Mouse (Mus musculus): ENCODE measurements at regions not wholly inside any gene's neighbourhood (a gene's known extent, or its start where the extent isn't known, plus 50 kb on each side); places are given as distances from the start of the nearest gene placed in this dataset.

GRCm38 (mm10) chr12:110027976-110028375 lies 250.9 kb upstream of the Dio3 start:
- no peaks in the 10 kb centered on the region for H3K27me3 ChIP-seq (ENCODE audit: control insufficient read depth, insufficient read depth, low read length)
- no peak overlapping the region for H3K4me3 ChIP-seq (ENCODE audit: low read depth, low read length)
- no peak overlapping the region for H3K9ac ChIP-seq (replicated peaks; ENCODE audit: low read depth, low read length)
- H3K4me2 ChIP-seq (ENCODE audit: low read depth, low read length), result no peak overlapping the region
- 60% methylated on average over 12 of the region's 12 CpGs for WGBS
- peaks cover 4% of the 10 kb centered on the region; the same call in 1 of the 2 replicates for H3K4me1 ChIP-seq (ENCODE audit: control insufficient read depth, insufficient read depth, low read length)
- H3K9me3 ChIP-seq (ENCODE audit: control insufficient read depth, low read length), result no peaks in the 10 kb centered on the region
- no peak for ATAC-seq (ENCODE audit: low read depth)
- no peaks in the 10 kb centered on the region for H3K36me3 ChIP-seq (ENCODE audit: control insufficient read depth, insufficient read depth, low read length)
- no peak overlapping the region for H3K27ac ChIP-seq (ENCODE audit: low read depth, low read length)

DNA sequence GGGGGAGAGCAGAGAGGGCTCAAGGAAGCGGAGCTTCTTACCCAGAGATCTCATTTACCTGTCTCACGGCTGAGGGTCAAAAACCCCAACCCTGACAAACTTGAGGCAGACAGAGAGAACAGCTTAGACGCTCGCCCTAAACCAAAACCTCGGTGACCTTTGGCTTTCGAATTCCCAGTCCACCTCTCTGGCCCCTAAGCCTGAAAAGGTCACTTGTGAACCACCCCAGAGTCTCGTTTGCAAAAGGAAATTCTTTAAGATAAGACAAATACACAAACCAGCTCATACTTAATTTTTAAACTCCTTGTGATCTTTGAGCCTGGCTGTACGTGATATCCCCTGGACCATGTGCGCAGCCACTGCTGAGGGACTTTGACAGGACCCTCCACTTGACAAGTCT lies 250.2 kb upstream of the Dio3 start:
- H3K4me1 ChIP-seq (ENCODE audit: control insufficient read depth, insufficient read depth, low read length), result peaks cover 4% of the 10 kb centered on the region; the same call in 1 of the 2 replicates
- H3K36me3 ChIP-seq (ENCODE audit: control insufficient read depth, insufficient read depth, low read length), result no peaks in the 10 kb centered on the region
- WGBS, result 79% methylated on average over 9 of the region's 9 CpGs
- H3K9me3 ChIP-seq (ENCODE audit: control insufficient read depth, low read length), result no peaks in the 10 kb centered on the region
- no peaks in the 10 kb centered on the region for H3K27me3 ChIP-seq (ENCODE audit: control insufficient read depth, insufficient read depth, low read length)
- no peak overlapping the region for H3K9ac ChIP-seq (replicated peaks; ENCODE audit: low read depth, low read length)
- H3K27ac ChIP-seq (ENCODE audit: low read depth, low read length), result no peak overlapping the region
- no peak overlapping the region for H3K4me2 ChIP-seq (ENCODE audit: low read depth, low read length)
- ATAC-seq (ENCODE audit: low read depth), result no peak
- H3K4me3 ChIP-seq (ENCODE audit: low read depth, low read length), result no peak overlapping the region

- 58% methylated on average over 6 of the region's 6 CpGs for WGBS
- no peaks in the 10 kb centered on the region for H3K27me3 ChIP-seq (ENCODE audit: control insufficient read depth, insufficient read depth, low read length)
- no peaks in the 10 kb centered on the region for H3K9me3 ChIP-seq (ENCODE audit: control insufficient read depth, low read length)
- H3K4me1 ChIP-seq (ENCODE audit: control insufficient read depth, insufficient read depth, low read length), result peaks cover 4% of the 10 kb centered on the region; the same call in 1 of the 2 replicates
- ATAC-seq (ENCODE audit: low read depth), result no peak
- no peak overlapping the region for H3K9ac ChIP-seq (replicated peaks; ENCODE audit: low read depth, low read length)
- no peak overlapping the region for H3K4me3 ChIP-seq (ENCODE audit: low read depth, low read length)
- H3K27ac ChIP-seq (ENCODE audit: low read depth, low read length), result no peak overlapping the region
- H3K4me2 ChIP-seq (ENCODE audit: low read depth, low read length), result no peak overlapping the region
- no peaks in the 10 kb centered on the region for H3K36me3 ChIP-seq (ENCODE audit: control insufficient read depth, insufficient read depth, low read length)
These were observed 247.5 kb upstream of the Dio3 start for GRCm38 (mm10) chr12:110031326-110031725.

DNA sequence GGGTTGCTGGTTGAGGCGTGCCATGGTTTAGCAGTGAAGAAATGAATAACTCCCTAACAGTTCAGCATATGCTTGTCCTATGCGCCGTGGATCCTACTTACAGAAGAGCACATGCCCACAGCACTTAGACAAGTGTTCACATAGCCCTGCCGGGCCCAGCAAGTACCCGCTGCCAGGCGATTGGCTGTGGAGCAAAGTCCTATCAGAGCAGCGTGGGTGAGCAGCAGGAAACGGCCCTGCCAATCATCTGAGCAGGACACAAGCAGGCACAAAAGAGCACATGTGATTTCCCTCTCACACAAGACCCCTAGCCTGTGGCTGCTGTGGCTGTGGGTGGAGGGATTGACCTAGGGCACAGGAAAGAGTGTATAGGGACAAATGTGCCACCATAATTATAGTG lies 243.7 kb upstream of the Dio3 start:
- Histone ChIP-seq H3K4me3 (ENCODE audit: low read depth, low read length) (no peak overlapping the region), H3K27ac (ENCODE audit: low read depth, low read length) (no peak overlapping the region), H3K4me1 (ENCODE audit: control insufficient read depth, insufficient read depth, low read length) (no peaks in the 10 kb centered on the region), H3K36me3 (ENCODE audit: control insufficient read depth, insufficient read depth, low read length) (no peaks in the 10 kb centered on the region), H3K27me3 (ENCODE audit: control insufficient read depth, insufficient read depth, low read length) (no peaks in the 10 kb centered on the region), H3K4me2 (ENCODE audit: low read depth, low read length) (no peak overlapping the region), H3K9ac (replicated peaks; ENCODE audit: low read depth, low read length) (no peak overlapping the region), H3K9me3 (ENCODE audit: control insufficient read depth, low read length) (no peaks in the 10 kb centered on the region)
- ATAC-seq (ENCODE audit: low read depth), result no peak
- WGBS, result 86% methylated on average over 8 of the region's 8 CpGs

DNA sequence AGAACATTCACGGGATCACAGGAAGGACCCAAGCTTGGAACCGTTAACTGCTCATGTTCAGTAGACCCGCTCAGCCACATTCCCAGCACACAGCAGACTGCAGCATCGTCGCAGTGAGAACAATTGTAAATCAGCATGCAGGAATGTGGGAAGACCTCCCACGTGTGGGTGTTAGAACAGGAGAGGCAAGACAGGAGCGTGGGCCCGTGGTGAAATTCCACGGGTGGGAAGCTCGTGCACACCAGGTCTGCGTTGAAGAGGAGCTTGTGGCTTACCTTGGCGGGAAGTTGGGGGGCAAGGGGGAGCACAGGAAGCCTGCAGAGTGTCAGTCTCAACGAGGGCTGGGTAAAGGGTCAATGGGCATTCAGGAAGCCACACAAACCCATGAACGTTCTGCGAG lies 238.2 kb upstream of the Dio3 start:
- H3K4me2 ChIP-seq (ENCODE audit: low read depth, low read length), result no peak overlapping the region
- no peaks in the 10 kb centered on the region for H3K27me3 ChIP-seq (ENCODE audit: control insufficient read depth, insufficient read depth, low read length)
- no peaks in the 10 kb centered on the region for H3K9me3 ChIP-seq (ENCODE audit: control insufficient read depth, low read length)
- H3K4me3 ChIP-seq (ENCODE audit: low read depth, low read length), result no peak overlapping the region
- ATAC-seq (ENCODE audit: low read depth), result no peak
- no peak overlapping the region for H3K27ac ChIP-seq (ENCODE audit: low read depth, low read length)
- 68% methylated on average over 15 of the region's 15 CpGs for WGBS
- no peak overlapping the region for H3K9ac ChIP-seq (replicated peaks; ENCODE audit: low read depth, low read length)
- H3K36me3 ChIP-seq (ENCODE audit: control insufficient read depth, insufficient read depth, low read length), result no peaks in the 10 kb centered on the region
- no peaks in the 10 kb centered on the region for H3K4me1 ChIP-seq (ENCODE audit: control insufficient read depth, insufficient read depth, low read length)

- H3K27me3 ChIP-seq (ENCODE audit: control insufficient read depth, insufficient read depth, low read length), result no peaks in the 10 kb centered on the region
- no peaks in the 10 kb centered on the region for H3K4me1 ChIP-seq (ENCODE audit: control insufficient read depth, insufficient read depth, low read length)
- ATAC-seq (ENCODE audit: low read depth), result no peak
- no peak overlapping the region for H3K4me3 ChIP-seq (ENCODE audit: low read depth, low read length)
- no peak overlapping the region for H3K4me2 ChIP-seq (ENCODE audit: low read depth, low read length)
- H3K9me3 ChIP-seq (ENCODE audit: control insufficient read depth, low read length), result no peaks in the 10 kb centered on the region
- no peaks in the 10 kb centered on the region for H3K36me3 ChIP-seq (ENCODE audit: control insufficient read depth, insufficient read depth, low read length)
- H3K9ac ChIP-seq (replicated peaks; ENCODE audit: low read depth, low read length), result no peak overlapping the region
- no peak overlapping the region for H3K27ac ChIP-seq (ENCODE audit: low read depth, low read length)
- WGBS, result 70% methylated on average over 3 of the region's 3 CpGs
These were observed 237.1 kb upstream of the Dio3 start for GRCm38 (mm10) chr12:110041782-110042181.

- H3K4me2 ChIP-seq (ENCODE audit: low read depth, low read length), result no peak overlapping the region
- no peaks in the 10 kb centered on the region for H3K36me3 ChIP-seq (ENCODE audit: control insufficient read depth, insufficient read depth, low read length)
- no peak overlapping the region for H3K4me3 ChIP-seq (ENCODE audit: low read depth, low read length)
- H3K27ac ChIP-seq (ENCODE audit: low read depth, low read length), result no peak overlapping the region
- H3K9me3 ChIP-seq (ENCODE audit: control insufficient read depth, low read length), result no peaks in the 10 kb centered on the region
- H3K27me3 ChIP-seq (ENCODE audit: control insufficient read depth, insufficient read depth, low read length), result no peaks in the 10 kb centered on the region
- H3K9ac ChIP-seq (replicated peaks; ENCODE audit: low read depth, low read length), result no peak overlapping the region
- 87% methylated on average over 5 of the region's 5 CpGs for WGBS
- H3K4me1 ChIP-seq (ENCODE audit: control insufficient read depth, insufficient read depth, low read length), result no peaks in the 10 kb centered on the region
- no peak for ATAC-seq (ENCODE audit: low read depth)
These were observed 234.6 kb upstream of the Dio3 start for GRCm38 (mm10) chr12:110044266-110044665.

DNA sequence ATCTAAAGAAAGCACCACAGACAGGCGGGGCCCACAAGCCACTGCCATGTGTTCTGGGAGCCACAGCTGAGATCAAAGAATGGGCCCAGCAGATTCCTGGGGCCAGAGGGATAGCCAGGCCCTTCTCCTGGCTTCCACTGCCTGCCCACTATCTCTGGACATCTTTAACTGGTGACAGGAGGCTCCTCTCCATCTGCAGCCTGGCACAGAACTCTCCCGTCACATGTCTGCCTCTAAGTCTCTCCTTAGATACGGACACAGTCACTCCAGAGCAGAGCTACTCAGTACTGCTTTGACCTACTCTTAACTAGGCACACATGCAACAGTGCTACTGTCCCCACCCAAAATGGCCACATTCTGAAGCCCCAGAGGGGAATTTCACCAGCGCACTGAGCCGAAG lies 234.1 kb upstream of the Dio3 start:
- ATAC-seq (ENCODE audit: low read depth), result no peak
- WGBS, result 92% methylated on average over 5 of the region's 5 CpGs
- no peak overlapping the region for H3K4me2 ChIP-seq (ENCODE audit: low read depth, low read length)
- H3K9me3 ChIP-seq (ENCODE audit: control insufficient read depth, low read length), result no peaks in the 10 kb centered on the region
- no peaks in the 10 kb centered on the region for H3K36me3 ChIP-seq (ENCODE audit: control insufficient read depth, insufficient read depth, low read length)
- H3K4me1 ChIP-seq (ENCODE audit: control insufficient read depth, insufficient read depth, low read length), result no peaks in the 10 kb centered on the region
- H3K9ac ChIP-seq (replicated peaks; ENCODE audit: low read depth, low read length), result no peak overlapping the region
- H3K27me3 ChIP-seq (ENCODE audit: control insufficient read depth, insufficient read depth, low read length), result no peaks in the 10 kb centered on the region
- no peak overlapping the region for H3K27ac ChIP-seq (ENCODE audit: low read depth, low read length)
- H3K4me3 ChIP-seq (ENCODE audit: low read depth, low read length), result no peak overlapping the region

GRCm38 (mm10) chr12:110045770-110046330 lies 233.0 kb upstream of the Dio3 start:
- Histone ChIP-seq H3K9ac (replicated peaks; ENCODE audit: low read depth, low read length) (no peak overlapping the region), H3K27me3 (ENCODE audit: control insufficient read depth, insufficient read depth, low read length) (no peaks in the 10 kb centered on the region), H3K36me3 (ENCODE audit: control insufficient read depth, insufficient read depth, low read length) (no peaks in the 10 kb centered on the region), H3K27ac (ENCODE audit: low read depth, low read length) (no peak overlapping the region), H3K4me2 (ENCODE audit: low read depth, low read length) (no peak overlapping the region), H3K4me1 (ENCODE audit: control insufficient read depth, insufficient read depth, low read length) (no peaks in the 10 kb centered on the region), H3K4me3 (ENCODE audit: low read depth, low read length) (no peak overlapping the region), H3K9me3 (ENCODE audit: control insufficient read depth, low read length) (no peaks in the 10 kb centered on the region)
- WGBS, result 74% methylated on average over 17 of the region's 17 CpGs
- ATAC-seq (ENCODE audit: low read depth), result peak; percentile 70

Measured in neural tube, embryonic 14.5 days (tissue).